Mouse (Mus musculus) T-helper 2 cell (primary cell): Measurements from ENCODE around the gene Neo1.
"Not testable (repeated sequence)": the region's sequence is repeated elsewhere in the genome, so short reads cannot be mapped to it uniquely, and the experiment has no call there.

Experiments
- in situ Hi-C: fragments of 300-600 bp; cut with MboI, MseI; formaldehyde crosslinking; loops from one replicate; pipeline ENCODE4 v1.15.1; 2025; ENCODE audit warnings: high pct_unique_total_duplicates

Neo1 gene

GRCm38 (mm10) chr9:59013365-59013764 is 22.9 kb downstream of the Neo1 start:
- in situ Hi-C loops: no loop called here

- in situ Hi-C loops: no loop called here
Measured at GRCm38 (mm10) chr9:58989255-58989928, 46.8 kb downstream of the Neo1 start.

GRCm38 (mm10) chr9:58979034-58979433 is 57.2 kb downstream of the Neo1 start:
- in situ Hi-C loops: no loop called here

- in situ Hi-C loops: not testable (repeated sequence)
Measured at GRCm38 (mm10) chr9:58971154-58971553, 65.1 kb downstream of the Neo1 start.

- in situ Hi-C loops: no loop called here
Measured at GRCm38 (mm10) chr9:58967371-58967770, 68.9 kb downstream of the Neo1 start.

GRCm38 (mm10) chr9:58955507-58955906 is 80.7 kb downstream of the Neo1 start:
- in situ Hi-C loops: no loop called here

GRCm38 (mm10) chr9:58945910-58946309 is 90.3 kb downstream of the Neo1 start:
- in situ Hi-C loops: not testable (repeated sequence)

GRCm38 (mm10) chr9:58934776-58935175 is 101.5 kb downstream of the Neo1 start:
- in situ Hi-C loops: loop anchor here (10.0 kb wide), 1 partner anchor 390 kb away; no protein-coding TSS in a partner anchor

- in situ Hi-C loops: no loop called here
Measured at GRCm38 (mm10) chr9:58928103-58928502, 108.1 kb downstream of the Neo1 start.

- in situ Hi-C loops: no loop called here
Measured at GRCm38 (mm10) chr9:58902869-58903585, 133.2 kb downstream of the Neo1 start.

GRCm38 (mm10) chr9:58899602-58900001 is 136.6 kb downstream of the Neo1 start:
- in situ Hi-C loops: no loop called here

GRCm38 (mm10) chr9:58891840-58892640 is 144.2 kb downstream of the Neo1 start:
- in situ Hi-C loops: no loop called here

- in situ Hi-C loops: no loop called here
Measured at GRCm38 (mm10) chr9:58890893-58891292, 145.3 kb downstream of the Neo1 start.

GRCm38 (mm10) chr9:58889782-58890448 is 146.3 kb downstream of the Neo1 start:
- in situ Hi-C loops: no loop called here

- in situ Hi-C loops: no loop called here
Measured at GRCm38 (mm10) chr9:58882686-58883085, 153.6 kb downstream of the Neo1 start.

- in situ Hi-C loops: no loop called here
Measured at GRCm38 (mm10) chr9:58879836-58880235, 156.4 kb downstream of the Neo1 start.

- in situ Hi-C loops: no loop called here
Measured at GRCm38 (mm10) chr9:58876946-58877625, 159.2 kb downstream of the Neo1 start.

- in situ Hi-C loops: no loop called here
Measured at GRCm38 (mm10) chr9:58875439-58875838, 160.8 kb downstream of the Neo1 start.

- in situ Hi-C loops: no loop called here
Measured at GRCm38 (mm10) chr9:58874354-58874753, 161.9 kb downstream of the Neo1 start.

GRCm38 (mm10) chr9:58873541-58874324 is 162.5 kb downstream of the Neo1 start:
- in situ Hi-C loops: no loop called here
